Mouse (Mus musculus) lung, embryonic 14.5 days (tissue): ENCODE measurements around the gene Zfp169. TPM values are rescaled to one million over a fixed set of nuclear protein-coding genes. Genes with fewer than 3 reads are reported as not detected.

Source experiments
- ATAC-seq: fragments of 200-750 bp; cut with Nextera tagmentation; 2 replicates; pipeline ENCODE4 v1.8.0; 2017; ENCODE audit warnings: mild to moderate bottlenecking, moderate TSS enrichment, moderate library complexity; ENCODE audit not compliant: insufficient read depth
- DNase-seq: peaks from one replicate; pipeline ENCODE4 v3.0.0-alpha.2; 2015
- H3K27ac ChIP-seq: fragments of 300-500 bp; sonication (generic); 2 replicates; pipeline ENCODE4 v1.5.1; 2014; ENCODE audit warnings: low read depth, mild to moderate bottlenecking, moderate library complexity
- H3K27me3 ChIP-seq: fragments of 300-500 bp; sonication (generic); 2 replicates; pipeline ENCODE4 v1.6.1; 2014; ENCODE audit warnings: low read length, control low read depth; ENCODE audit not compliant: insufficient read depth
- H3K36me3 ChIP-seq: fragments of 300-500 bp; sonication (generic); 2 replicates; pipeline ENCODE4 v1.6.1; 2014; ENCODE audit warnings: control low read depth; ENCODE audit not compliant: insufficient read depth
- H3K4me1 ChIP-seq: fragments of 300-500 bp; sonication (generic); 2 replicates; pipeline ENCODE4 v1.6.1; 2014; ENCODE audit warnings: antibody characterized with exemption, control low read depth; ENCODE audit not compliant: insufficient read depth
- H3K4me2 ChIP-seq: fragments of 300-500 bp; sonication (generic); 2 replicates; pipeline ENCODE4 v1.6.1; 2014; ENCODE audit warnings: mild to moderate bottlenecking
- H3K4me3 ChIP-seq: fragments of 300-500 bp; sonication (generic); 2 replicates; pipeline ENCODE4 v1.5.1; 2014; ENCODE audit warnings: low read depth, low read length
- H3K9ac ChIP-seq: fragments of 300-500 bp; sonication (generic); 2 replicates; pipeline ENCODE4 v1.6.1; 2014
- H3K9me3 ChIP-seq: fragments of 300-500 bp; sonication (generic); 2 replicates; pipeline ENCODE4 v1.6.1; 2016; ENCODE audit warnings: low read depth, low read length, control low read depth
- CTCF ChIP-seq: IDR thresholded peaks from 2 replicates; pipeline ENCODE4 v1.5.1; 2016; ENCODE audit warnings: antibody characterized with exemption, low read depth
- WGBS: fragments of 180-500 bp; shearing (Covaris S2); extraction: QIAGEN DNeasy Blood & Tissue Kit; methylation state at CpG from one replicate; pipeline ENCODE4 v1.1.7; 2014; 5-methylcytosine and 5-hydroxymethylcytosine counted together
- microRNA counts: library from miRNA; unstranded; fragments of <30 nt; microRNA quantifications from one replicate; lab custom pipeline; 2016
- microRNA-seq: library from miRNA; unstranded; fragments of <30 nt; microRNA quantifications from one replicate; pipeline ENCODE4, GENCODE M21; 2016; ENCODE audit warnings: borderline number of aligned reads
- polyA plus RNA-seq: library from polyadenylated mRNA; unstranded; fragments of >200 nt; fragmentation: Nextera tagmentation; extraction: Ambion mirVana; gene quantifications from 2 replicates; pipeline ENCODE4 v1.2.1, GENCODE M21; 2014

Zfp169 gene
- polyA plus RNA-seq, 1 experiment from 2014 or later = 5.2 TPM

GRCm38 (mm10) chr13:48448119-48448518, 65.1 kb downstream of the Zfp169 start:
- H3K36me3 ChIP-seq = no peaks in the 10 kb centered on the region
- H3K9me3 ChIP-seq = no peaks in the 10 kb centered on the region
- no peak for DNase-seq
- no peak for TF ChIP-seq CTCF
- no peaks in the 10 kb centered on the region for H3K4me1 ChIP-seq
- no peak overlapping the region for H3K4me2 ChIP-seq
- ATAC-seq = no peak
- H3K27me3 ChIP-seq = no peaks in the 10 kb centered on the region
- 34% methylated on average over 4 of the region's 4 CpGs for WGBS
- H3K9ac ChIP-seq = no peak overlapping the region
- H3K27ac ChIP-seq = no peak overlapping the region
- H3K4me3 ChIP-seq = no peak overlapping the region

DNA sequence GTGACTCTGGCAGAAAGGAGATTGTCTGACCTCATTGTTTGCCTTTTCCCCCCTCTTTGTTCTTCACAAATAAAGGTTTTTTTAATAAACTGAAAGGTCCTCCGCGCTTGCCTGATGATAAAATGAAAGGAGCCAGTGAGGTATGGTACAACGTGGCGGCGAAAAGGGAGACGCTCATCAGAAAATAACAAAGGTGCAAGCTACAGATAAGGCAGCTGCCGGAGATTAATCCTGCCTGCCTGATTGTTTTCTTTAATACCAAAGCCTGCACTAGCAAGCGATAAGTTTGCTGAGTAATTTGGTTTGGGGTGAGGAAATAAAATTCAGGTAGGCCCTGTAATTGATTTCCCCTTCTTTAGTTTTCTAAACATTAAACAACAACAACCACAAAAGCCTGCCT, 69.3 kb downstream of the Zfp169 start:
- H3K4me3 ChIP-seq = no peak overlapping the region
- H3K9ac ChIP-seq = no peak overlapping the region
- H3K4me2 ChIP-seq = no peak overlapping the region
- no peaks in the 10 kb centered on the region for H3K27me3 ChIP-seq
- no peak for TF ChIP-seq CTCF
- 17% methylated on average over 8 of the region's 8 CpGs for WGBS
- DNase-seq = no peak
- no peaks in the 10 kb centered on the region for H3K4me1 ChIP-seq
- no peak overlapping the region for H3K27ac ChIP-seq
- ATAC-seq = no peak
- no peaks in the 10 kb centered on the region for H3K36me3 ChIP-seq
- no peaks in the 10 kb centered on the region for H3K9me3 ChIP-seq

GRCm38 (mm10) chr13:48438321-48438720, 74.9 kb downstream of the Zfp169 start:
- WGBS = 74% methylated on average over 5 of the region's 5 CpGs
- no peak for TF ChIP-seq CTCF
- Histone ChIP-seq H3K4me2 (no peak overlapping the region), H3K9me3 (no peaks in the 10 kb centered on the region), H3K36me3 (no peaks in the 10 kb centered on the region), H3K27me3 (no peaks in the 10 kb centered on the region), H3K4me3 (no peak overlapping the region), H3K27ac (no peak overlapping the region), H3K4me1 (no peaks in the 10 kb centered on the region), H3K9ac (no peak overlapping the region)
- ATAC-seq (no peak), DNase-seq (no peak)

MicroRNA genes within 50 kb of the gene (microRNA counts, 519-probe panel; counts per million panel counts)
- microRNA mmu-let-7a (lab: Ali Mortazavi, UCI) = 5,423 counts per million, percentile 99 among the panel's probes with 10 or more counts
- 5,522 counts per million, percentile 99 among the panel's probes with 10 or more counts for microRNA mmu-let-7d (lab: Ali Mortazavi, UCI)
- microRNA mmu-let-7f (lab: Ali Mortazavi, UCI) = 5,065 counts per million, percentile 95 among the panel's probes with 10 or more counts

Small RNA genes within 50 kb of the gene (microRNA-seq; reads per million reads assigned to microRNA genes)
- gene Gm24111 (not detected), gene Mirlet7a-1 (219 reads per million, percentile 58 among the genes with 10 or more reads in this experiment), gene Mirlet7d (17,559 reads per million, percentile 97 among the genes with 10 or more reads in this experiment), gene Mirlet7f-1 (not detected)

Other genes starting within 250 kb of the Zfp169 start
- 0.83 and 1.8 TPM in 2 replicates for gene A830005F24Rik, start 119 bp upstream of the Zfp169 start, polyA plus RNA-seq
- 13.7 and 14.8 TPM in 2 replicates for gene Ptpdc1, start 112.2 kb upstream of the Zfp169 start, polyA plus RNA-seq
- gene Barx1, start 149.5 kb upstream of the Zfp169 start, polyA plus RNA-seq = 0.35 and 0.86 TPM in 2 replicates